Mouse (Mus musculus) midbrain, embryonic 12.5 days (tissue): Measurements from ENCODE around the gene Idua. TPM values are rescaled to one million over a fixed set of nuclear protein-coding genes. Genes with fewer than 3 reads are reported as not detected.

Experiments
- polyA plus RNA-seq: library from polyadenylated mRNA; unstranded; fragments of >200 nt; fragmentation: Nextera tagmentation; extraction: Ambion mirVana; gene quantifications from 2 replicates; pipeline ENCODE4 v1.2.1, GENCODE M21; 2016

Gene Idua
- polyA plus RNA-seq, 1 experiment from 2014 or later, result 12.3 TPM

Other genes starting within 250 kb of the Idua start
- gene Atp5k, start 225.9 kb upstream of the Idua start, polyA plus RNA-seq, result 408 and 419 TPM in 2 replicates
- 0.12 and 0.20 TPM in 2 replicates for gene Mfsd7a, start 211.4 kb upstream of the Idua start, polyA plus RNA-seq
- gene Pcgf3, start 199.1 kb upstream of the Idua start, polyA plus RNA-seq, result 35.3 and 40.3 TPM in 2 replicates
- 11.2 and 11.4 TPM in 2 replicates for gene Cplx1, start 110.3 kb upstream of the Idua start, polyA plus RNA-seq
- gene Gak, start 30.6 kb upstream of the Idua start, polyA plus RNA-seq, result 60.5 and 61.5 TPM in 2 replicates
- 18.7 and 21.5 TPM in 2 replicates for gene Tmem175, start 30.6 kb upstream of the Idua start, polyA plus RNA-seq
- 21.2 and 21.7 TPM in 2 replicates for gene Dgkq, start 9.3 kb downstream of the Idua start, polyA plus RNA-seq
- 1.7 and 1.9 TPM in 2 replicates for gene Slc26a1, start 15.2 kb downstream of the Idua start, polyA plus RNA-seq
- gene Fgfrl1, start 32.1 kb downstream of the Idua start, polyA plus RNA-seq, result 16.9 and 19.6 TPM in 2 replicates
- gene Rnf212, start 114.7 kb downstream of the Idua start, polyA plus RNA-seq, result 0.37 TPM in 1 of 2 replicates, not detected in the other
- gene Tmed11, start 135.0 kb downstream of the Idua start, polyA plus RNA-seq, result not detected in 2 replicates
- gene Vmn2r8, start 148.5 kb downstream of the Idua start, polyA plus RNA-seq, result not detected in 2 replicates
- gene Vmn2r9, start 192.3 kb downstream of the Idua start, polyA plus RNA-seq, result not detected in 2 replicates